ENCODE assay signal across 8 mouse cellular contexts in the genomic region with DNA sequence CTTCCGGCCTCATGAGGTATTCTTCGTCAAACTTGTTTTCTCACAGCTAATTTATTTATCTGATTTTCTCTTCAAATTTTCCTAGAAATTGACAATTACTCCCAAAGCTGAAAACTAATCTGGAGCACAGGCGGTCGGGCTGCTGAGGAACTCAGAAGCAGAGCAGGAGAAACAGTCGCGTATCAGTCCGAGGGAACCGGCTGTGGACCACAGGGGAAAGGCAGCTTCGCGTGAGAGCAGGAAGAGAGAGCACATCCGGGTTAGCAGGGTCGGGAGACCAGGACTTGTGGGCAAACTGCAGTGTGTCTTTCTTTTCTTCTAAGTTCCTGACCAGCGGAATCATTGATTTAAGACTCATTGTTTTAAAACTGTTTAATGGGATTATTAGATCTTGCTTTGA. TPM values are rescaled to one million over a fixed set of nuclear protein-coding genes. Genes with fewer than 3 reads are reported as not detected.
A peak's percentile ranks its signal among the peaks of the same experiment; 100 is the strongest.
DNase-seq lines count a peak whose midpoint lies in the region; ATAC-seq and TF ChIP-seq lines count a peak whose summit lies in the region.
"Had no signal": no experiment of that assay in that cellular context is flagged by ENCODE, and none has a peak within 500 bp of the region (broad histone marks: within the 10 kb centered on the region; RNA-seq: fewer than 3 reads in every experiment).

No protein-coding gene starts in this region.

- 60% methylated on average over 13 of the region's 13 CpGs for WGBS in neural tube, embryonic 13.5 days
- WGBS in lung, postnatal 0 days: 30% methylated on average over 13 of the region's 13 CpGs

- ATAC-seq in neural tube, embryonic 13.5 days (ENCODE audit: low read depth): no peak
- ATAC-seq in common myeloid progenitor, adult 5-6 weeks (replicated peaks; ENCODE audit: low read depth, poor library complexity, severe bottlenecking): peak; percentile 79
- ATAC-seq in lung, postnatal 0 days: no peak
- no peak for ATAC-seq in monocyte, adult 5-6 weeks (replicated peaks; ENCODE audit: insufficient number of reproducible peaks, low FRiP score, low TSS enrichment, poor library complexity, severe bottlenecking)

- no peak for TF ChIP-seq EP300 in lung, postnatal 0 days (IDR thresholded peaks at IDR 0.05)

- no peaks in the 10 kb centered on the region for H3K9me3 ChIP-seq in neural tube, embryonic 13.5 days
- H3K9me3 ChIP-seq in lung, postnatal 0 days (ENCODE audit: low read length): no peaks in the 10 kb centered on the region
- H3K9me3 ChIP-seq: limb, embryonic 15.5 days had no signal

- no peaks in the 10 kb centered on the region for H3K27me3 ChIP-seq in neural tube, embryonic 13.5 days
- no peaks in the 10 kb centered on the region for H3K27me3 ChIP-seq in lung, postnatal 0 days (replicated peaks; ENCODE audit: insufficient read depth, low read length)

- no peaks in the 10 kb centered on the region for H3K36me3 ChIP-seq in neural tube, embryonic 13.5 days
- H3K36me3 ChIP-seq in lung, postnatal 0 days (ENCODE audit: insufficient read depth, low read length): no peaks in the 10 kb centered on the region
- H3K36me3 ChIP-seq: limb, embryonic 15.5 days had no signal

- H3K27ac ChIP-seq in neural tube, embryonic 13.5 days (replicated peaks): no peak overlapping the region
- no peak overlapping the region for H3K27ac ChIP-seq in lung, postnatal 0 days (ENCODE audit: low read length)
- H3K27ac ChIP-seq: limb, embryonic 15.5 days had no signal

- H3K4me3 ChIP-seq in neural tube, embryonic 13.5 days: no peak overlapping the region
- H3K4me3 ChIP-seq in lung, postnatal 0 days (ENCODE audit: low read depth, low read length): 0 out of 2 replicates have a peak overlapping the region, but pooled peaks have one; percentile 8
- H3K4me3 ChIP-seq: limb, embryonic 15.5 days had no signal

- H3K4me1 ChIP-seq in neural tube, embryonic 13.5 days (replicated peaks): peaks cover 24% of the 10 kb centered on the region
- no peaks in the 10 kb centered on the region for H3K4me1 ChIP-seq in lung, postnatal 0 days (ENCODE audit: insufficient read depth, low read depth, low read length)

- peak overlapping the region; percentile 9; the same call in 1 of the 2 replicates for H3K4me2 ChIP-seq in neural tube, embryonic 13.5 days
- peak overlapping the region; percentile 44 for H3K4me2 ChIP-seq in lung, postnatal 0 days (replicated peaks; ENCODE audit: low read depth, low read length)
- H3K4me2 ChIP-seq: limb, embryonic 15.5 days had no signal

- TF ChIP-seq CTCF in lung, postnatal 0 days (IDR thresholded peaks at IDR 0.05): no peak

- H3K9ac ChIP-seq in neural tube, embryonic 13.5 days: no peak overlapping the region
- H3K9ac ChIP-seq in lung, postnatal 0 days (replicated peaks; ENCODE audit: low read depth): no peak overlapping the region
- H3K9ac ChIP-seq: limb, embryonic 15.5 days had no signal

- no peak for DNase-seq in neural tube, embryonic 10.5 days (ENCODE audit: extremely low spot score, low spot score)
- DNase-seq in kidney, adult 11 months: peak; percentile 36
- peak; percentile 37 for DNase-seq in lung, postnatal 0 days (ENCODE audit: low spot score)
- peak; percentile 67 for DNase-seq in thymus, postnatal 4 days

RNA-seq across cellular contexts. Expression of gene Dact1, which starts 32.7 kb away (rescaled TPM):
- 38.5 and 41.0 TPM in 2 replicates for polyA plus RNA-seq in neural tube, embryonic 13.5 days (2015; fragmentation: Nextera tagmentation; extraction: Ambion mirVana)
- 0.15 and 0.32 TPM in 2 replicates for total RNA-seq in common myeloid progenitor, adult 5-6 weeks (2017)
- 4.0 and 5.5 TPM in 2 replicates for polyA plus RNA-seq in lung, postnatal 0 days (2015; fragmentation: Nextera tagmentation; extraction: Ambion mirVana)
- total RNA-seq in monocyte, adult 5-6 weeks (2017): 0.43 to 0.78 TPM in 2 of 3 replicates, not detected in the other
